8 mouse cellular contexts compared by ENCODE assay signal in the genomic region with DNA sequence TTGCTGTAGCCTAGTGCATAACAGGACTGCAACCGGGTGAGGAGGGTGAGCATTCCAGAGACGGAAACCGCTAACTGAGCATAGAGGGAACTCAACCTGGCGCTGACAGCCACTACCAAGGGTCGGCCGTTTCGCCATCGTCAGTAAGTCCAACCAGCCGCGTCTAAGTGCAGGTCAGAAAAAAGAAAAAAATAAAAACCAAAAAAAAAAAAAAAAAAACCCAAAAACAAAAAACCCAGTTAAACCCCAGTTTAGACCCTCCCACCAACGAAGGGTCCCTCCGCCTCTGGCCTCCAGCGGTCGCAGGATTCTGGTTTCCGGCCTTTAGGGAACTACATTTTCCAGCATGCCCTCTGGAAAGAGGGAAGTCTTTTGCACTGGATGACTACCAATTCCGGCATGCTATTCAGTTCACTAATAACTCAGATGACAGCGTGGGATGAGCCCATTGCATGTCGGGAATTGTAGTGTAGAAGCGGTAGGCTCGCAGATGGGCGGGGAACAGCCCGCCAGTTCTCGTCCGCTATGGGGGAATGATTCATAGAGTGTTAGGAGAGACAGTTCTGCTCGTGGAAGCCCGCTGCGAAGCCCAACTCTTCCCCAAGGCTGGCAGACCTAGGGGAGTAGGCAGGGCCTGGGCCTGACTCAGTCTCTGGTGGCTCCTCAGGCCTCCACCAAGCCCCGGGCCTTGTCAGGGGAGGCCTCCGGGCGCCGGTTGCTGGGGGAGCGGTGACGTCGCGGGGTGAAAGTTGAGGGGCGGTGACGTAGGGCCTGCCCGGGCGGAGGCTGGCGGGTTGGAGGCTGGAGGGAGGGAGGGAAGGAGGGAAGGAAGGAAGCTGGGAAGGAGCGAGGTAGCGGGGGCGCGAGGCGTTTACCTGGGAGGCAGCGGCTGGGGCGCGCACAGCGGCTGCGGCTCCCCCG. TPM values are rescaled to one million over a fixed set of nuclear protein-coding genes. Genes with fewer than 3 reads are reported as not detected.
A peak's percentile ranks its signal among the peaks of the same experiment; 100 is the strongest.
DNase-seq lines count a peak whose midpoint lies in the region; ATAC-seq and TF ChIP-seq lines count a peak whose summit lies in the region.

A gene (plus strand): TSS at position 807 of the 921 bp plus-strand sequence.

- peak; percentile 29 for TF ChIP-seq CTCF in heart, adult 2 months (IDR thresholded peaks at IDR 0.05)

- peak; percentile 99 for ATAC-seq in embryonic facial prominence, embryonic 14.5 days (ENCODE audit: low read depth)
- ATAC-seq in limb, embryonic 13.5 days (ENCODE audit: low FRiP score, low read depth): peak; percentile 98
- ATAC-seq in midbrain, embryonic 16.5 days: peak; percentile 97

- H3K4me3 ChIP-seq in embryonic facial prominence, embryonic 14.5 days (ENCODE audit: low read depth, low read length): peak within 1 kb of the TSS; percentile 86
- H3K4me3 ChIP-seq in heart, adult 2 months: peak within 1 kb of the TSS; percentile 94
- H3K4me3 ChIP-seq in limb, embryonic 13.5 days: peak within 1 kb of the TSS; percentile 85
- peak within 1 kb of the TSS; percentile 67 for H3K4me3 ChIP-seq in midbrain, embryonic 16.5 days (ENCODE audit: low read depth, low read length)

- H3K4me1 ChIP-seq in embryonic facial prominence, embryonic 14.5 days (ENCODE audit: control insufficient read depth, insufficient read depth, low read length): peaks cover 12% of the 10 kb centered on the region; the same call in 1 of the 2 replicates
- peaks cover 1% of the 10 kb centered on the region; the same call in 1 of the 2 replicates for H3K4me1 ChIP-seq in heart, adult 2 months (ENCODE audit: control insufficient read depth, insufficient read depth, low read length)
- H3K4me1 ChIP-seq in limb, embryonic 13.5 days: peaks cover 31% of the 10 kb centered on the region
- H3K4me1 ChIP-seq in midbrain, embryonic 16.5 days (ENCODE audit: control insufficient read depth, insufficient read depth, low read length): peaks cover 25% of the 10 kb centered on the region

- no peaks in the 10 kb centered on the region for H3K27me3 ChIP-seq in embryonic facial prominence, embryonic 14.5 days (replicated peaks; ENCODE audit: control insufficient read depth, insufficient read depth, low read length)
- H3K27me3 ChIP-seq in heart, adult 2 months (ENCODE audit: control insufficient read depth, insufficient read depth, low read length): no peaks in the 10 kb centered on the region
- no peaks in the 10 kb centered on the region for H3K27me3 ChIP-seq in limb, embryonic 13.5 days
- no peaks in the 10 kb centered on the region for H3K27me3 ChIP-seq in midbrain, embryonic 16.5 days (ENCODE audit: control insufficient read depth, insufficient read depth, low read depth, low read length)

- peak; percentile 99 for DNase-seq in 3T3-L1 (ENCODE audit: low read depth, low spot score)
- DNase-seq in adrenal gland, postnatal 4 days (ENCODE audit: low spot score in 2 of 2): peak; percentile 87 to 95
- peak; percentile 100 for DNase-seq in embryonic facial prominence, embryonic 14.5 days (ENCODE audit: low spot score)
- peak; percentile 97 to 99 for DNase-seq in heart, adult 2 months
- DNase-seq in kidney, adult 8-10 months: peak; percentile 94 to 98
- DNase-seq in spleen, postnatal 10 days (ENCODE audit: low spot score in 2 of 2): peak; percentile 93 to 94

- H3K4me2 ChIP-seq in embryonic facial prominence, embryonic 14.5 days (ENCODE audit: low read depth, low read length): peak within 1 kb of the TSS; percentile 81
- H3K4me2 ChIP-seq in limb, embryonic 13.5 days (replicated peaks): peak within 1 kb of the TSS; percentile 92
- H3K4me2 ChIP-seq in midbrain, embryonic 16.5 days (ENCODE audit: low read length): peak within 1 kb of the TSS; percentile 62

- intact Hi-C loops in heart, adult 2 months (cut with DNase I): loop anchor here (2.0 to 10.0 kb wide), 3 partner anchors 52 to 186 kb away; a partner anchor contains a TSS

- peak within 1 kb of the TSS; percentile 96 for H3K27ac ChIP-seq in embryonic facial prominence, embryonic 14.5 days (replicated peaks; ENCODE audit: low read depth, low read length)
- H3K27ac ChIP-seq in heart, adult 2 months: peak within 1 kb of the TSS; percentile 99
- H3K27ac ChIP-seq in limb, embryonic 13.5 days: peak within 1 kb of the TSS; percentile 95
- peak within 1 kb of the TSS; percentile 99 for H3K27ac ChIP-seq in midbrain, embryonic 16.5 days (ENCODE audit: low read length)

- peaks cover 1% of the 10 kb centered on the region; the same call in 1 of the 2 replicates for H3K79me2 ChIP-seq in heart, adult 2 months (replicated peaks; ENCODE audit: control insufficient read depth, insufficient read depth, low read length)

- no peaks in the 10 kb centered on the region for H3K36me3 ChIP-seq in embryonic facial prominence, embryonic 14.5 days (ENCODE audit: control insufficient read depth, insufficient read depth, low read length)
- peaks cover 12% of the 10 kb centered on the region for H3K36me3 ChIP-seq in heart, adult 2 months (ENCODE audit: control insufficient read depth, insufficient read depth, low read length)
- peaks cover 6% of the 10 kb centered on the region for H3K36me3 ChIP-seq in limb, embryonic 13.5 days
- no peaks in the 10 kb centered on the region for H3K36me3 ChIP-seq in midbrain, embryonic 16.5 days (ENCODE audit: control insufficient read depth, insufficient read depth, low read length)

- TF ChIP-seq EP300 in heart, adult 2 months (IDR thresholded peaks at IDR 0.05; ENCODE audit: insufficient read depth, low read depth, low read length): peak; percentile 44; the same call in 1 of the 2 replicates

- peak; percentile 63; the same call in 1 of the 2 replicates for TF ChIP-seq POLR2A in heart, adult 2 months (IDR thresholded peaks at IDR 0.05; ENCODE audit: insufficient read depth, low read depth, low read length)

- no peaks in the 10 kb centered on the region for H3K9me3 ChIP-seq in embryonic facial prominence, embryonic 14.5 days (ENCODE audit: control insufficient read depth, low read length)
- no peaks in the 10 kb centered on the region for H3K9me3 ChIP-seq in limb, embryonic 13.5 days
- H3K9me3 ChIP-seq in midbrain, embryonic 16.5 days (replicated peaks; ENCODE audit: control insufficient read depth, low read length, poor library complexity, severe bottlenecking): no peaks in the 10 kb centered on the region

- under 1% methylated on average over 34 of the region's 51 CpGs for WGBS in embryonic facial prominence, embryonic 14.5 days
- WGBS in heart, adult 2 months: under 1% methylated on average over 48 of the region's 51 CpGs
- under 1% methylated on average over 50 of the region's 51 CpGs for WGBS in limb, embryonic 13.5 days
- WGBS in midbrain, embryonic 16.5 days: under 1% methylated on average over 36 of the region's 51 CpGs

- H3K9ac ChIP-seq in embryonic facial prominence, embryonic 14.5 days (ENCODE audit: low read depth, low read length): peak within 1 kb of the TSS; percentile 90
- peak within 1 kb of the TSS; percentile 81 for H3K9ac ChIP-seq in heart, adult 2 months (ENCODE audit: low read depth, low read length)
- H3K9ac ChIP-seq in limb, embryonic 13.5 days: peak within 1 kb of the TSS; percentile 90
- peak within 1 kb of the TSS; percentile 86 for H3K9ac ChIP-seq in midbrain, embryonic 16.5 days (ENCODE audit: low read depth, low read length)

RNA-seq across cellular contexts. Expression of the gene that starts here (rescaled TPM):
- 10 to 100 TPM; 34.0 to 38.1 TPM for total RNA-seq in adrenal gland, postnatal 4 days (2021)
- 17.7 and 20.7 TPM in 2 replicates for polyA plus RNA-seq in embryonic facial prominence, embryonic 14.5 days (2014; fragmentation: Nextera tagmentation; extraction: Ambion mirVana)
- total RNA-seq in heart, adult 2 months (2021): 10 to 100 TPM; 36.5 to 42.1 TPM
- polyA plus RNA-seq in heart, adult 2 months (2012; rRNA removed): 20.5 and 34.6 TPM in 2 replicates
- polyA plus RNA-seq in limb, embryonic 13.5 days (2015; fragmentation: Nextera tagmentation; extraction: Ambion mirVana): 28.6 and 30.1 TPM in 2 replicates
- 49.3 and 51.0 TPM in 2 replicates for polyA plus RNA-seq in midbrain, embryonic 16.5 days (2015; fragmentation: Nextera tagmentation; extraction: Ambion mirVana)

Comparison
In these comparisons a context has a peak if more than half of its experiments do, and no peak if none do; other contexts are left out.
1. Peak in every context shown above with its lines: DNase-seq, ATAC-seq, H3K4me3 ChIP-seq and H3K27ac ChIP-seq.